Mouse (Mus musculus) embryonic facial prominence, embryonic 12.5 days (tissue): Measurements from ENCODE around the gene Gm43191. TPM values are rescaled to one million over a fixed set of nuclear protein-coding genes. Genes with fewer than 3 reads are reported as not detected.
A peak's percentile ranks its signal among the peaks of the same experiment; 100 is the strongest.

Source experiments
- ATAC-seq: fragments of 200-750 bp; cut with Nextera tagmentation; 2 replicates; pipeline ENCODE4 v1.8.0; 2017; ENCODE audit not compliant: insufficient number of reproducible peaks, insufficient read depth, low FRiP score, low TSS enrichment
- H3K27ac ChIP-seq: fragments of 300-500 bp; sonication (generic); 2 replicates; pipeline ENCODE4 v1.5.1; 2016; ENCODE audit warnings: mild to moderate bottlenecking
- H3K27me3 ChIP-seq: fragments of 300-500 bp; sonication (generic); 2 replicates; pipeline ENCODE4 v1.6.1; 2016; ENCODE audit warnings: mild to moderate bottlenecking, moderate library complexity
- H3K36me3 ChIP-seq: fragments of 300-500 bp; sonication (generic); 2 replicates; pipeline ENCODE4 v1.6.1; 2016; ENCODE audit warnings: mild to moderate bottlenecking
- H3K4me1 ChIP-seq: fragments of 300-500 bp; sonication (generic); 2 replicates; pipeline ENCODE4 v1.6.1; 2016
- H3K4me2 ChIP-seq: fragments of 300-500 bp; sonication (generic); replicated peaks from 2 replicates; pipeline ENCODE4 v1.6.1; 2016; ENCODE audit warnings: mild to moderate bottlenecking, moderate library complexity
- H3K4me3 ChIP-seq: fragments of 300-500 bp; sonication (generic); 2 replicates; pipeline ENCODE4 v1.5.1; 2016; ENCODE audit warnings: mild to moderate bottlenecking
- H3K9ac ChIP-seq: fragments of 300-500 bp; sonication (generic); 2 replicates; pipeline ENCODE4 v1.6.1; 2016; ENCODE audit warnings: mild to moderate bottlenecking, moderate library complexity
- H3K9me3 ChIP-seq: fragments of 300-500 bp; sonication (generic); 2 replicates; pipeline ENCODE4 v1.6.1; 2016; ENCODE audit warnings: mild to moderate bottlenecking, moderate library complexity
- WGBS: fragments of 180-500 bp; shearing (Covaris S2); methylation state at CpG from one replicate; pipeline ENCODE4 v1.1.7; 2016; 5-methylcytosine and 5-hydroxymethylcytosine counted together
- polyA plus RNA-seq: library from polyadenylated mRNA; unstranded; fragments of >200 nt; fragmentation: Nextera tagmentation; extraction: Ambion mirVana; gene quantifications from 2 replicates; pipeline ENCODE4 v1.2.1, GENCODE M21; 2016

The Gm43191 gene
- polyA plus RNA-seq, 1 experiment from 2014 or later = not detected

GRCm38 (mm10) chr3:116615318-116616068 is 65.6 kb downstream of the Gm43191 start:
- Histone ChIP-seq H3K4me2 (no peak overlapping the region), H3K9me3 (no peaks in the 10 kb centered on the region), H3K27me3 (no peaks in the 10 kb centered on the region), H3K36me3 (peaks cover 50% of the 10 kb centered on the region), H3K4me1 (no peaks in the 10 kb centered on the region), H3K9ac (no peak overlapping the region), H3K27ac (no peak overlapping the region), H3K4me3 (no peak overlapping the region)
- WGBS = 89% methylated on average over 8 of the region's 8 CpGs
- ATAC-seq = no peak

DNA sequence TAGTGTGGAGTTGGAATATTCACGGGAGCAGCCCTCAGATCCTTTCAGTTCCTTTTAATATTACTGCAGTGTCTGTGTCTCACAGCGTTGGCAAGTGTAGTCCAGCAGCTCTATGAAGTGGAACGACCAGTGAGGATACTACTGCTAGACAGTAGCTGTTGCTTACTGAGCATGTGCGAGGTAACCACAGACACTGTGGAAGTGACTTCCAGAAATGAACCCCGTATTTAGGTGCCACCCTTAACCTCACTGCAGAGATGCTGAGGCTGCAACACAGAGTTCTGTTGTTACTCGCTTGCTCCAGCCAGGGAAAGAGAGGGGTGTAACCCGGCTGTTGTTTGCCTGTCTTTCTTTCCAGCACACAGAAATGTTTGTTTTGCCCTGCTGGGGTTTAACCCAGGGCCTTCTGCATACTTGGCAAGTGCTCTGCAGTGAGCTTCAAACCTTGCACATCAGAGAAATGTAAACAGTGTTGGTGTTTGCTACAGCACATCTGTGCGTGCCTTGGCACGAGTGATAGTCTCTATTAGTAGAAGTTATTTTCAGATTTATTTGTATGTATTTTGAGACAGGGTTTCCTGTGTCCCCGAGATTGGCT is 66.7 kb downstream of the Gm43191 start, which contains the start of gene Trmt13:
Trmt13 (minus strand) TSS at position 293 of the 598 bp plus-strand sequence.
- ATAC-seq = no peak
- Histone ChIP-seq H3K4me1 (no peaks in the 10 kb centered on the region), H3K27me3 (no peaks in the 10 kb centered on the region), H3K9me3 (no peaks in the 10 kb centered on the region), H3K4me3 (no peak within 1 kb of the TSS), H3K9ac (no peak within 1 kb of the TSS), H3K4me2 (no peak within 1 kb of the TSS), H3K36me3 (peaks cover 54% of the 10 kb centered on the region), H3K27ac (no peak within 1 kb of the TSS)
- WGBS = 88% methylated on average over 10 of the region's 10 CpGs

DNA sequence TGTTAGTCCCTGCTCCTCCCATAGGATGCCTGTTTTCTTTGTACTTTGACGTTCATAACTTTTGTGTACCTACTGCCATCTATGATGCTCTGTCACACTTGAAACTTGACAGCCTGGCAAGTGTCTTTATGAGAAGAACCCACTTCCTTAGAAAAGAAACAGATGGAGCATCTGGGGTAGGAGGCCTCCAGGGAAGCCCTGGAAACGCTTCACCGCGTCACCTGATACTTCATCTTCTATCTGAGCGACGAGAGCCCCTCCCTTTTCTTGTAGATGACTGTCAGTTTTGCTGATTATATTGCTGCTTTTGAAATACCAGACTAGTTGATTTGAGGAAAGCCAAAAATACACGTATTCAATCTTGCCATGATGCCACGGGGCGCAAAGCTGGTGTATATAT is 76.5 kb downstream of the Gm43191 start:
- Histone ChIP-seq H3K4me3 (no peak overlapping the region), H3K27me3 (no peaks in the 10 kb centered on the region), H3K9ac (no peak overlapping the region), H3K9me3 (no peaks in the 10 kb centered on the region), H3K36me3 (peaks cover 12% of the 10 kb centered on the region; the same call in 1 of the 2 replicates), H3K4me2 (no peak overlapping the region), H3K4me1 (no peaks in the 10 kb centered on the region), H3K27ac (no peak overlapping the region)
- ATAC-seq = no peak
- WGBS = 68% methylated on average over 9 of the region's 9 CpGs

DNA sequence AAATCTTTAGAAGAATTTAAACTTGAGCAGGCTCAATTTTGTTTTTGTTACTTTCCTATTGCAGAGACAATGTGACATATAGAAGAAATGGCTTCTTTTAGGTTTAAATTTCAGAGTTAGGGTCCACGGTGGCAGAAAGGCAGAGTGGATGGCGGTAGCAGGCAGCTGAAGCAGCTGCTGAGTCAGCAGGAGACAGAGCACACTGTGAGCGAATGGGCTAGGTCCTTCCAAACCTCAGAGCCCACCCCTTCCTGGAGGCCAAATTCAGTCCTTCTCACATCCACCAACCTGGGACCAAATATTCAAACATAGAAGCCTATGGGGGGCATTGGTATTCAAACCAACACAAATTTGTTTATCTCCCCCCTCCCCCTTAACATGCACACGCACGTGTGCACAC is 79.3 kb downstream of the Gm43191 start:
- Histone ChIP-seq H3K4me1 (no peaks in the 10 kb centered on the region), H3K27ac (no peak overlapping the region)
- WGBS = 89% methylated on average over 5 of the region's 5 CpGs

DNA sequence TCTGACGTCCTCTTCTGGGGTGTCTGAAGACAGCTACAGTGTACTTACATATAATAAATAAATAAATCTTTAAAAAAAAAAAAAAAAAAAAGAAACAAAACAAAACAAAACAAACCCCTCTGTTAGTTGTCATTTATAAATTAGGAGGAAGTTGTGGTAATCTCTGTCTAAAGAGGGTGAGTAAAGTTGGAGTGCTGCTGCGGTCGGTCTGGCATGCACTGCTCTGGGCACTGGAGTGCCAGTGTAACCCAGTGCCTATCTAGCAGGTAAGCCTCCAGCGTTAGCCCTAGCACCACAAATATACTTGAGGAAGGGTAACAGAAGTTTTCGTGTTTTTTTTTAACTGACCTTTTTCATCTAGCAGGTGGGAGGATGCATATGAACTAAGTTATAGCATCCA is 80.1 kb downstream of the Gm43191 start:
- H3K27ac ChIP-seq = no peak overlapping the region
- no peak overlapping the region for H3K9ac ChIP-seq
- H3K4me1 ChIP-seq = peaks cover 1% of the 10 kb centered on the region; the same call in 1 of the 2 replicates
- WGBS = 88% methylated on average over 5 of the region's 5 CpGs
- no peaks in the 10 kb centered on the region for H3K36me3 ChIP-seq
- no peaks in the 10 kb centered on the region for H3K27me3 ChIP-seq
- no peak for ATAC-seq
- no peak overlapping the region for H3K4me3 ChIP-seq
- no peak overlapping the region for H3K4me2 ChIP-seq
- H3K9me3 ChIP-seq = no peaks in the 10 kb centered on the region

More for the DNA sequence above, 79.3 kb downstream of the Gm43191 start:
- Histone ChIP-seq H3K4me2 (no peak overlapping the region), H3K27me3 (no peaks in the 10 kb centered on the region), H3K9me3 (no peaks in the 10 kb centered on the region), H3K36me3 (no peaks in the 10 kb centered on the region), H3K4me3 (no peak overlapping the region), H3K9ac (no peak overlapping the region)
- ATAC-seq = no peak

DNA sequence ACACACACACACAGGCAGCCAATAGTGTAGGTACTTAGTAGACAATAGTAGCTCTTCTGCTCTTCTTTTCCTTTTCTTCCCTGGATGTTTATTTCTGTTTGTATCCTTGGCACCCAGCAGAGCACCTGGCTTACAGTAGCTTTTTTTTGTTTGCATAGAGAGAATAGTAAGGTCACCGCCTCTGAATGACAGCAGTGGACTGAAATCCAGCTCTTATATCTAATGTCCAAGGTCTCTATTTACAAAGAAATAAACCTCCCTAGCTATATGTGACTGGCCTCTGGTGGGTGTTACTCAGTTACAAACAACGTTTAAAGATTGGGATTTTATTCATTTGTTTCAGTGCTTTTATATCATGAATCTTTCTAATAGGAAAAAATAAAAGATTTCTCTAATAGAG is 81.4 kb downstream of the Gm43191 start:
- peaks cover 3% of the 10 kb centered on the region; the same call in 1 of the 2 replicates for H3K4me1 ChIP-seq
- no peak for ATAC-seq
- no peak overlapping the region for H3K27ac ChIP-seq
- H3K4me3 ChIP-seq = no peak overlapping the region
- H3K9me3 ChIP-seq = no peaks in the 10 kb centered on the region
- H3K36me3 ChIP-seq = no peaks in the 10 kb centered on the region
- no peak overlapping the region for H3K9ac ChIP-seq
- no peak overlapping the region for H3K4me2 ChIP-seq
- 95% methylated on average over 2 of the region's 2 CpGs for WGBS
- no peaks in the 10 kb centered on the region for H3K27me3 ChIP-seq

- Histone ChIP-seq H3K9me3 (no peaks in the 10 kb centered on the region), H3K9ac (peak overlapping the region; percentile 86), H3K4me1 (peaks cover 3% of the 10 kb centered on the region; the same call in 1 of the 2 replicates), H3K4me3 (peak overlapping the region; percentile 86), H3K36me3 (peaks cover 13% of the 10 kb centered on the region), H3K27ac (no peak overlapping the region), H3K4me2 (peak overlapping the region; percentile 70), H3K27me3 (no peaks in the 10 kb centered on the region)
- no peak for ATAC-seq
- 9% methylated on average over 10 of the region's 10 CpGs for WGBS
These were observed 85.5 kb downstream of the Gm43191 start for GRCm38 (mm10) chr3:116595603-116595991.

DNA sequence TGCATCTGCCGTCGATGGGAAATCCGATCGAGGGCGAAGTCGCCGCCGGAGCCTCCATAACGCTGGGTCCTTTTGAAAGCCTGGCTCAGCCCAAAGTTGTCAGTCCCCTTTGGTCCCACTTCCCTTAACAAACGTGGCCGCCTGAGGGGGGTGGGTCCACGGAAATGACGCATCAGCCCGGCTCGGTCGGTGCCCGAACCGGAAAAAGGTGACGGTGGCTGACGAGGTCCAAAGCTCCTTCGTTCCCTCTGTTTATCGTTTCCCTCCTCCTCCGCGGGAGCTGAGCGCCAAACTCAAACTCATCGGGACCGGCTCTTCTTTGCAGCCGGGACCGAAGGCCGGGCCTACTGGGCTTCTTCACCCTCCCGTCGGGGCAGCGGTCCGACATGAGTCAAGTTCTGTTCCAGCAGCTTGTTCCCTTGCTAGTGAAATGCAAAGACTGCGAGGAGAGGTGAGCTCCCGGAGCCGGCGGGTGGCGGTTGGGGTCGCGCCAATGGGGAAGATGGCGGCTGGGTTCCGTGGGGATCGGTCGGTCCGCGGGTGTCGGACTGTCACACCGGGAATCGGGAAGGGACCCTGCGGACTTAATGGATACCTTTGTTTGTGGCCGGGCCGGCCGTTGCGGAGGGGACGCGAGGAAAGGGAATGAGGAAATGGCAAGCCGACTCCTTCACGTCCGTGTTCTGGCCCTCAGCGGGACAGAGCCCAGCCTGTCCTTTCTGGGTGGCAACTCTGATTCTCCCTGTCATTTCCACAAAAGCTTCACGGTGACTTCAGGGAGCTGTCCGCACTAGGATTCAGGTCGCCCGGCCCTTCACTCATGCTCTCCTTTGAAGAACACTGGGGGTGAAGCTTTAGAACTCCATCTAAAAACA is 86.1 kb downstream of the Gm43191 start, which contains the start of gene Sass6:
Sass6 (plus strand) TSS at position 255 of the 875 bp plus-strand sequence.
- ATAC-seq = peak; percentile 92
- Histone ChIP-seq H3K9me3 (no peaks in the 10 kb centered on the region), H3K27me3 (no peaks in the 10 kb centered on the region), H3K9ac (peak within 1 kb of the TSS; percentile 86), H3K4me2 (peak within 1 kb of the TSS; percentile 70), H3K27ac (peak within 1 kb of the TSS; percentile 84), H3K4me1 (peaks cover 3% of the 10 kb centered on the region; the same call in 1 of the 2 replicates), H3K36me3 (peaks cover 18% of the 10 kb centered on the region), H3K4me3 (peak within 1 kb of the TSS; percentile 86)
- under 1% methylated on average over 65 of the region's 65 CpGs for WGBS

- no peaks in the 10 kb centered on the region for H3K9me3 ChIP-seq
- H3K9ac ChIP-seq = peak overlapping the region; percentile 86
- peaks cover 25% of the 10 kb centered on the region for H3K36me3 ChIP-seq
- peak overlapping the region; percentile 45 for H3K4me2 ChIP-seq
- peaks cover 3% of the 10 kb centered on the region; the same call in 1 of the 2 replicates for H3K4me1 ChIP-seq
- peak overlapping the region; percentile 84 for H3K27ac ChIP-seq
- ATAC-seq = peak; percentile 78
- WGBS = 3% methylated on average over 22 of the region's 22 CpGs
- peak overlapping the region; percentile 86 for H3K4me3 ChIP-seq
- no peaks in the 10 kb centered on the region for H3K27me3 ChIP-seq
These were observed 86.9 kb downstream of the Gm43191 start for GRCm38 (mm10) chr3:116594076-116594727.
